Mouse (Mus musculus) WW6 (cell line): Measurements from ENCODE around the gene Msrb1.

Source experiments
- DNase-seq: peaks from one replicate; pipeline ENCODE4 v3.0.0-alpha.2; 2013; ENCODE audit warnings: low read depth, low spot score

Gene Msrb1

GRCm38 (mm10) chr17:24743896-24744295 is 7.5 kb downstream of the Msrb1 start:
- no peak for DNase-seq

DNA sequence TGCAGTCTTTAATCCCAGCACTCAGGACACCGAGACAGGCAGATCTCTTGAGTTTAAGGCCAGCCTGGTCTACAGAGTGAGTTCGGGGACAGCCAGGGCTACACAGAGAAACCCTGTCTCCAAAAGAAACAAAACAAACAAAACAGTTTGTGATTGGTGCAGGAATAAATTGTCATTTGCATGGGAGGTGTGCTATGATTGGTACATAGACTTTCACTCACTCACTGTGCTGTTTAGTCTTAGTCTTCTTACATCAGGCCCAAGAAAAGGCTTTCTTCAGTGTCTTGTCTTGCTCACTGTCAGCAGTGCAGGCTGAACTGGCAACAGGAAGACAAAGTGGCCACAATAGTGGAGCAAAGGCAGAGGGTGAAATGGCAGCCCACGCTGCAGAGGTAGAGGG is 7.9 kb downstream of the Msrb1 start:
- no peak for DNase-seq

GRCm38 (mm10) chr17:24745526-24746497 is 9.4 kb downstream of the Msrb1 start:
- DNase-seq = no peak

DNA sequence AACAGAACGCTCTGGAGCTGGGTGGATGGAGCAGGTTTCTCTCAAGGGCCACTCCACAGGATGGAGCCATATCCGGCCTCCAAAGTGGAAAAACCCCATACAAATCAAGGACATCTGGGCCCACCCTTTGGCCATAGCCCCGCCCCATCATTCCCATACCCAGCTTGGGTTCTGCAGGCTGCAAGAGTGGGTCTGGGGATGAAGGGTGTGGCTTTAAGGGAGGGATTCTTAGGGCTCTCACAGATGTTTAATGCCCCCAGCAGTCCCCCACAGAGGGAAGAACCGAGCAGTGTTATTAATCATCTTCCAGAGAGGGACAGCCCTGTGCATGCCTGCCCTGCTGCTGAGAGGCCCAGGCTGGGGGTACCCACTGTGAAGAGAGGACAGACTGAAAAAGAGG is 10.5 kb downstream of the Msrb1 start:
- DNase-seq = no peak

DNA sequence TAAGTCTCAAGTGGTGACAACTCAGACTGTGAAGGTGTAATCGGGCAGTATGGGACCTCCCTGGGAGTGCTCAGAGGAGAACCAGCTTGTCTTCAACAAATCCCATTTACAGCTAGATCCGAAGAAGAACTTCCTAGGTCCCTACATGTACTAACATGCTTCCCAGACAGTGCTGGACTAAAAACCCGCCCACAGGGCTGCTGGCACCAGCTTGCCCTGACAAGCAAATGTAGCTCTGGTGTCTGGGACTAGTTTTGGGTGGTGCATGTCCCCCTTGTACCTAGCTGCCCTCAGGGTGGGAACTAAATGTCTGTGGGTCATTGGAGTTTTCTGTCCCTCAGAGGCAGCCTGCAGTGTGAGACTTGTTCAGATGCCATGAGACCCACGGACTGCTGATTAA is 15.1 kb downstream of the Msrb1 start:
- no peak for DNase-seq

GRCm38 (mm10) chr17:24752415-24753394 is 16.3 kb downstream of the Msrb1 start, which contains the start of gene Hs3st6:
TSS of gene Hs3st6 (plus strand) at chr17:24752988.
- DNase-seq = no peak

GRCm38 (mm10) chr17:24757394-24757793 is 21.0 kb downstream of the Msrb1 start:
- DNase-seq = no peak

- no peak for DNase-seq
Observed at GRCm38 (mm10) chr17:24761121-24761520, 24.7 kb downstream of the Msrb1 start.

GRCm38 (mm10) chr17:24765016-24765905 is 28.8 kb downstream of the Msrb1 start:
- DNase-seq = no peak

- no peak for DNase-seq
Observed at GRCm38 (mm10) chr17:24766266-24766875, 29.9 kb downstream of the Msrb1 start.

DNA sequence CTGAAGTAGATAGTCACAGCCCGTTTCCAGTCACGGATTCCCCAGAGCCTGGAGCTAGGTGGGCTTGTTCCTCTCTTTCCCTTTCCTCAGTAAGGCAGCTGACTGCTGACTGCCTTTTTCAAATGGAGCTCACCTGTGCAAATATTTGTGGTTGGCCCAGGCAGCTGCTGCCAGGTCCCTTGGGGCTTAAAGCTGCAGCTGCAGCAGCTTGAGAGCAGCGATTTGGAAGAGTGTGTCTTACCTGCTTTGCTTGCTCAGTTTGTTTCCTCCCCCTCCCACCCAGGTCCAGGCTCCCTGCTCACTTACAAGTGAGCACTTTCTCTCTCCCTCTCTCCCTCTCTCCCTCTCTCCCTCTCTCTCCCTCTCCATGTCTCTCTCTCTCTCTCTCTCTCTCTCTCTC is 32.7 kb downstream of the Msrb1 start:
- DNase-seq = no peak

GRCm38 (mm10) chr17:24773241-24773640 is 36.8 kb downstream of the Msrb1 start:
- DNase-seq = no peak

DNA sequence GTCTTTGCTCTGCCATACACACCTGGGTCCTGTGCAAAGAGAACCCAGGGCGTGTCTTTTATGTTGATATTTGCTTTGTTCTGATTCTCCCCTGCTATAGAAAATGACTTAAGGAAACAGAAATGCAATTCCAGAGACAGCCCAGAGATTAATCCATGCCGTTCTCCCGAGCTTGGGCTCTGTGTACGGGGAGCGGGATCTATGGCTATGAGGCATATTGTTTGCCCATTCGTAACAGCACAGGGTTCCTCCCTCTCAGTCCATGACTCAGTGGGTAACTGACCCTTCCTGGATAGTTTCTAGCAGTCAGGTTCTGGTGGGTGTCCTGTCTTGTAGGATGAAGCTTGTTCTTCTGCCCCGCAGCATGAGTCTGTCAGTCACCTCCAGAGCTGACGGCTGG is 38.7 kb downstream of the Msrb1 start:
- no peak for DNase-seq

DNA sequence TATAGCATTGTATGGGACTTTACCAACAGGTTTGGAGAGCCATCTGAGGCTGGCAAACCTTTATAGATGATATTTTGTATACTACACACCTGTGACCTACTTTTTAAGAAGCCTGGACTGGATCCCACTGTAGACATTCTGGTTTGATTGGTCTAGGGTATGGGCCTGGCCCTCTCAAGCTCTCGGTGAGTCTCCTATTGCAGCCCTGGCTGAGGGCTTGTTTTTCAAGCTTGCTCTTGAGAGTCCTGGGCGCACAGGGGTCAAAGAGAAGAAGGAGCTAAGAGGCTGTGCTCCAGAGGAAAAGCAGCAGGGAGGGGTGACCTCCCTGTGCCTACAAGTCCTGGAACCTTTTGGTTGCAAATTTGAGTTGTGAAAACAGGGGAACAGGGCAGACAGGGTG is 40.6 kb downstream of the Msrb1 start:
- DNase-seq = no peak

- DNase-seq = no peak
Observed at GRCm38 (mm10) chr17:24780821-24781220, 44.4 kb downstream of the Msrb1 start.

DNA sequence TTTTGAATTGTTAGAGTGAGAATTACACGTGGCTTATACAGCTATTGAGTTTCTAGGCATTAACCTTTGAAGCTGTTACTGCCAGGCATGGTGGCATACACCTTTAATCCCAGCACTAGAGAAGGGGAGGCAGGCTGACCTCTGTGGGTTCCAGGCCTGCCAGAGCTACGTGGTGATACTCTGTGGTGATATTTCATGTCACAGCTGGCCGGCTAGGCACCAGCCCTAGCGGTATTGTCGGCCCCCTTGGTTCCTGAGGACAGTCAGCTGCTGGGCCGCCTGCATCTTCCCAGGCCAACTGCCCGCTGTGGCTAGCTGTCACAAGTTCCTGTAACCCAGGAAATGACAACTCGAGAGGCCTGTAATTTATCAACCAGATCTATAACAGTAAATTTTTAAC is 55.7 kb downstream of the Msrb1 start:
- no peak for DNase-seq
